Mouse (Mus musculus) myocyte (in vitro differentiated cells): ENCODE results near the gene Hbq1a.

Source experiments
- CEBPB ChIP-seq: IDR thresholded peaks from 2 replicates; pipeline ENCODE4 v1.6.1; 2011; ENCODE audit warnings: mild to moderate bottlenecking, moderate library complexity; ENCODE audit not compliant: poor library complexity, insufficient read depth, severe bottlenecking
- E2F4 ChIP-seq: IDR thresholded peaks from one replicate; pipeline ENCODE4 v1.6.1; 2011; ENCODE audit warnings: mild to moderate bottlenecking, control low read depth, moderate library complexity; ENCODE audit not compliant: insufficient read depth
- MAX ChIP-seq: IDR thresholded peaks from one replicate; pipeline ENCODE4 v1.6.1; 2011; ENCODE audit warnings: low read depth, mild to moderate bottlenecking, control low read depth
- MYOD1 ChIP-seq, 3 experiments: IDR thresholded peaks; one replicate each; pipeline ENCODE4 v1.6.1; 2011; ENCODE audit warnings: control low read depth in 2 of 3, low read depth in 2 of 3, mild to moderate bottlenecking in 2 of 3, moderate library complexity in 1 of 3; ENCODE audit not compliant: insufficient read length in 2 of 3, control insufficient read depth in 1 of 3
- MYOG ChIP-seq, 3 experiments: IDR thresholded peaks; one replicate each; pipeline ENCODE4 v1.6.1; 2011; ENCODE audit warnings: control low read depth in 2 of 3, low read depth in 2 of 3, mild to moderate bottlenecking in 2 of 3; ENCODE audit not compliant: insufficient read length in 2 of 3, control insufficient read depth in 1 of 3, insufficient read depth in 1 of 3
- POLR2A ChIP-seq: IDR thresholded peaks from one replicate; pipeline ENCODE4 v1.6.1; 2011; ENCODE audit warnings: low read depth, mild to moderate bottlenecking, control low read depth, moderate library complexity; ENCODE audit not compliant: insufficient read length
- POLR2AphosphoS2 ChIP-seq: IDR thresholded peaks from one replicate; pipeline ENCODE4 v1.6.1; 2011; ENCODE audit warnings: low read depth, control low read depth; ENCODE audit not compliant: insufficient read length
- SRF ChIP-seq: IDR thresholded peaks from one replicate; pipeline ENCODE4 v1.6.1; 2011; ENCODE audit warnings: low read depth; ENCODE audit not compliant: control insufficient read depth, insufficient read length
- TCF12 ChIP-seq: IDR thresholded peaks from one replicate; pipeline ENCODE4 v1.6.1; 2011; ENCODE audit warnings: mild to moderate bottlenecking, control low read depth; ENCODE audit not compliant: poor library complexity, insufficient read depth, severe bottlenecking
- USF1 ChIP-seq: IDR thresholded peaks from one replicate; pipeline ENCODE4 v1.6.1; 2011; ENCODE audit warnings: low read depth, mild to moderate bottlenecking, control low read depth, moderate library complexity

- TF ChIP-seq USF1: no peak
- TF ChIP-seq POLR2A: no peak
- TF ChIP-seq POLR2AphosphoS2: no peak
- no peak for TF ChIP-seq TCF12
- TF ChIP-seq MYOG (IDR thresholded peaks at IDR 0.05; ENCODE audit: control insufficient read depth in 1 of 3, insufficient read depth in 1 of 3, insufficient read length in 2 of 3, low read depth in 2 of 3): no peak
- no peak for TF ChIP-seq MAX
- TF ChIP-seq SRF: no peak
- TF ChIP-seq MYOD1 (IDR thresholded peaks at IDR 0.05; ENCODE audit: control insufficient read depth in 1 of 3, insufficient read length in 2 of 3, low read depth in 2 of 3): no peak
- no peak for TF ChIP-seq CEBPB
- TF ChIP-seq E2F4: no peak
Observed at GRCm38 (mm10) chr11:32340476-32341473, 40.9 kb downstream of the Hbq1a start.
